Mouse (Mus musculus): Measurements from ENCODE around the gene Dpm3.

The Dpm3 gene

DNA sequence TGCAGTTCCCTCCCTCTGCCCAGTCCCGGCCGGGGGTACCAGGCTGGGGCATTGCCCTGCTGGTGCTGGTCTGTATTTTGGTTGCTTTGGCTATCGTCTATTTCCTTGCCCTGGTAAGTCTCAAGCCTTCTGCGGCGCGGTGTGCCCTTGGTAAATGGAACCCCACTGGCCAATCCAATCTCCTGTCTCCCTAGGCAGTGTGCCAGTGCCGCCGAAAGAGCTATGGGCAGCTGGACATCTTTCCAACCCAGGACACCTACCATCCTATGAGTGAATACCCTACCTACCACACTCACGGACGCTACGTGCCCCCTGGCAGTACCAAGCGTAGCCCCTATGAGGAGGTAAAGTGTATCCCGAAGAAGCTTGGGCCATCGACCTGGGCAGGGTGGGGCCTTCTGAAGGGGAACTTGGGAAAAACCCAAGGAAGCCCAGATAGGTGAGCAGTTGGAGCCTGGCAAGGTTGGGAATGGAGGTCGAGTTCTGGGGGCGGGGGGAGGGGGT lies 27.3 kb upstream of the Dpm3 start:
- DNase-seq (ENCODE audit: low read depth) = no peak

DNA sequence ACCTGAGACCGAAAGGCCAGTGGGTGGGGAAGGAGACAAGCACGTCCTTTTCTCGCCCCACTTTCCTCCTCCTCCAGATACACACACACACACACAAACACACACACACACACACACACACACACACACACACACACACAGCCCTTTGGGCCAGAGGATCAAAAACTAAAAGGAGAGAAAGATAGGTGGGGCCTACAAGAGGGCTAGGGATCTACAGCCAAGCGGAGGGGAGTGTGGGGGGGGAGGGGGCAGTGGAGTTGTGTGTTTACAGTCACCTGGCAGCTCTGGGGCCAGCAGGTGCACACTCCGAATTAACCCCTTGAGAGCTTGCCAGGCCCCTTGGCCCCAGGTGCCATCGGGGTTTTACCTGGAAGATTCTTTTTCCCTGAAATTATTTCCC lies 26.5 kb upstream of the Dpm3 start:
- no peak for DNase-seq (ENCODE audit: low read depth)

DNA sequence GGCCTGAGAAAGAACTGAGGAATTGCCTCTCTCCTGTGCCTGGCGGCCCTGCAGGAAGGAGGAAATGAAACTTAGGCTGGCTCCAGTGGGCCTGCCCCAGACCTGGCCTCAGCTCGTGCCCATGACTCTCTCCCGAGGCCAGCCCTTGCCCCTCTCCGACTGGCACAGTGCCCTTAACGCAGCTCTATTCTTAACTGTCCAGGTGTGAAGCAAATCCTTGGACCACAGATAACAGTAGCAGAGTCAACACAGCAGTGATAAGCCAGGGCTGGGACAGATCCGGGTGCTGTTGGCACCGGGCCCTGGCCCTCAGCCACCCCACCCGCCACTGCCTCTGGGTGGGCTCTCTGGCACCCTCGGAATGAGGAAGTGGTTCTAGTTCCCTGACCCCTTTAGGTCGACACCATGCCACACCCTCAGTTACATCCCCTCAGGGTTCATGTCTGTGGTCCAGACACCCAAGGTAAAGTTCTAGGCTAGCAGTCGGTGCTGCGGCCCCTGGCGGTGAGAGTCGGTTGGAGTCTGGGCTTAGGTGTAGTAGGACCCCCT lies 25.5 kb upstream of the Dpm3 start:
- DNase-seq (ENCODE audit: low read depth) = no peak

DNA sequence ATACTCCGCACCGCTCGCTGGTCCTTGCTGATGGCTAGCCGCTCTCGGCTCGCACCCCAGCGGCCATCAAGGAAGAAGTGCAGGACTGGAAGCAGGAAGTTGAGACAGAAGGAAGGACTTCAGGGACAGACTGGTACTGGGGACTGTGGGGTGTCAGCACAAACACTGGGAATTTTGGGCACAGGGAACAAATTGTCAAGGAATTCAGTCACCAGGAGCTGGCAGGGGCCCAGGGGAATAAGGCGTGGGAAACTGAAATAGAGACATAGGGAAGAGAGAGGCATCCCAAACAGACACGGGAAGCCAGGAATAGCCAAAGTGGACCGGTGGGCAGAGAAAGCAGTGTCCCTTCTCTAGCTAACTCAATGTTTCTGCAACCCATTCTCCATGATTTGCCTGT lies 22.6 kb upstream of the Dpm3 start:
- no peak for DNase-seq (ENCODE audit: low read depth)

DNA sequence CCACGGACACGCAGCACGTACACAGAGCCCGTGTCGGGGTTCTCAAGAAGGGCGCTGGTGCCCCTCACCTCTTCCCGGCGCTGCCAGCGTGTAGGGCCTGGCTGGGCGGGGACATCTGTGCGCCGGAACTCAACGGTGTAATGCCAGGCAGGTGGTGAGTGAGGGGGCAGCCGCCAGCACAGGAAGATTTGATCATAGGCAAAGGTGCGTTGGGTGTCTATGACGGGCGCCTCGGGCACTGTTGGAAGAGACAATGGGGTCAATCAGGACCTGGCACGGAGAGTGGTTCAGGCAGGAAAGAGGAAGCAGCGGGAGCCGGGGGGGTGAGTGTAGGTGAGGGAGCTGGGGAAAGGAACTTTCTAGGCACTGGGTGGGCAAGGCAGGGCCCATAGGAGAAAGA lies 21.5 kb upstream of the Dpm3 start:
- DNase-seq (ENCODE audit: low read depth) = no peak

DNA sequence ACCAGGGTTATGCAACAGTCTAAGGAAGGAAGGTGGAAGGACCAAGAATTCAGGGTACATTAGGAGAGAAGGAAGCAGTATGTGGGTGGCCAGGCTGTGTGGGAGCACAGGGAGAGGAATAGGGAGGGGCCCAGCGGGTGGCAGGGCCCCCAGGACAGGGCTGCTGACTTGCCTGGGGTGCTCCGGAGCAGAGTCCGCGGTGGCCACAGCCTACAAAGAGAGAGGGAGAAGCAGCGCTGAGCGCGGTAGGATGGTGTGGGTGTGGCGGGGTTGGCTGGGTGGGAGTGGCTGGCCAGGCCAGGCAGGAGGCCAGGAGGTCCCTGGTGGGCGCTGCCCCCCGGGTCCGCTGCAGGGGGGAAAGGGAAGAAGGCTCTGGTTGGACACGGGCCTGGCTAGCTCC lies 20.7 kb upstream of the Dpm3 start:
- no peak for DNase-seq (ENCODE audit: low read depth)

DNA sequence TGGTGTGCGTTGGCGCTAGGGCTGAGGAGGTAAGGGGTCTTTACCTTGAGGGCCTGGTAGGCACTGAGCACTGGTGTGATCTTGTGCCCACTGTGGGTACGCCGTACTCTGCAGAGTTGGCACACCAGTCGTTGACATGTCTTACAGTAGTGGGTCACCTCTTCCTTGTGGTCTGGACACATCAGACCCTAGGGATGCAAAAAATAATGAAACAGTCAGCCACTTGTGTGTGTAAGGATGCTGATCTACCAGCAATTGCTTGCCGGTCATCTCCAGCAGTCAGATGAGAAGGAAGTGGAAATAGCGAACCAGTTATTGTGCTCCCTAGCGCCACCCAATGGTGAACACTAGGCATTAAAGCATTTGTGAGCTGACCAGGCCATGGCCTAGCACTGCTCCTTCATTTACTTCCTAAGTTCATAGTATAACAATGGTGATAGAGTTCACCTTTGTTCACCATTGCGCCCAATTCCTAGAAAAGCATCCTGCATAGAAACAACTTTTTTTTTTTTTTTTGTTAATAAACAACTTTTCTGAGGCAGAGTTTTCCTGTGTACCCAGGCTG lies 16.7 kb upstream of the Dpm3 start:
- peak; percentile 71 for DNase-seq (ENCODE audit: low read depth)

DNA sequence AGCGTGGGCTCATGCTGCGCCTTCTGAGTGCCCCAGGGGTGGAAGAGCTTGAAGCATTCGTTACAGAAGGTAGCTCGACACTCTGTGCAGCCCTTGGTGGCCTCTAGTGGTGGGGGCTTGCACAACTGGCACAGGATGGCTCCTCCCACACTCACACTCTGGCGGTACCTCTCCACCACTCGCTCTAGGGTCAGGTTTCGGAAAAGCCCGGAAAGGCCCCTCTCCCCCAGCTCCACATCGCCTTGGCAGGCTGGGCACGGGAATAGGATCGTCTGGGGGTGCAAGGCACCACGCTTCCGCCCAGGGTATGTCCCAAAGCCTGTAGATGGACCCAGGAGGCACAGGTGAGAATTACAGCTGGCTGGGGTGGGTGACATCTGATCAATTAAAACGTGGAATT lies 15.5 kb upstream of the Dpm3 start:
- DNase-seq (ENCODE audit: low read depth) = no peak

DNA sequence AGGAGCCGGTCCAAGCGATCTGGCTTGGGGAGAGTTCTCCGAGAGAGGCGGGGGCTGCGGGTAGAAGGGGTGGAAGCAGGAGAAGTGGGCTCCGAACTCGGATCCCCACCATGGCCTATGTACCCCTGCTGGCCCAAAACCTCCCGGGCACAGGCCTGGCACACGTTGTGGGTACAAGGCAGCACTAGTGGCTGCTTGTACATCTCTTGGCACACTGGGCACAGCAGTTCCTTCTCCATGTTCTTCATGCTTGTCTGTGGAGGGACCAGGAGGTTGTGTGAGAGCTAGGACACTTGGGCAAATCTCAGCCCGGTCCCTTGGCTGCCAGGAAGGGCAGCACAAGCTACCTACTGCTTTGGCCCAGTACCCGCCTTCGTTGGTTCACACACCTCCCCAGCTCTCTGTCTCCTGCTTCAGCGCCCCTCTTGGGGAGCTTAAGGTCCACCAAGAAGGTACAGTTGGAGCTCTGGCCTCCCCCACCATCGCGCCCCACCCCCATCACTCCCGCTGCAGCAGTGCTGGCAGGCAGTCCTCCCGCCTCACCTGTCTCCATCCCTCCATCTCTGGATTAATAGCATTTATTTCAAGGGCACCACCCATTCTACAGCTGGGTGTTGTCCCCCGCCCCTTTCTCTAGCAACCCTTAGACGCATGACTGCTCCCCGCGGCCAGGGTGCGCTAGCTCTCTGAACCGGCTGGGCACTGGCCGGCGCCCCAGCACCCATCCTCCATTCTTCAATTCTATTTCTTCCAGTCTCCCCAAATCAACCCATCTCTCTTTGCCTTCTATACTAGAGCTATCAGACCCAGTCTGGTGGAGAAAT lies 14.8 kb upstream of the Dpm3 start:
- DNase-seq (ENCODE audit: low read depth) = no peak

DNA sequence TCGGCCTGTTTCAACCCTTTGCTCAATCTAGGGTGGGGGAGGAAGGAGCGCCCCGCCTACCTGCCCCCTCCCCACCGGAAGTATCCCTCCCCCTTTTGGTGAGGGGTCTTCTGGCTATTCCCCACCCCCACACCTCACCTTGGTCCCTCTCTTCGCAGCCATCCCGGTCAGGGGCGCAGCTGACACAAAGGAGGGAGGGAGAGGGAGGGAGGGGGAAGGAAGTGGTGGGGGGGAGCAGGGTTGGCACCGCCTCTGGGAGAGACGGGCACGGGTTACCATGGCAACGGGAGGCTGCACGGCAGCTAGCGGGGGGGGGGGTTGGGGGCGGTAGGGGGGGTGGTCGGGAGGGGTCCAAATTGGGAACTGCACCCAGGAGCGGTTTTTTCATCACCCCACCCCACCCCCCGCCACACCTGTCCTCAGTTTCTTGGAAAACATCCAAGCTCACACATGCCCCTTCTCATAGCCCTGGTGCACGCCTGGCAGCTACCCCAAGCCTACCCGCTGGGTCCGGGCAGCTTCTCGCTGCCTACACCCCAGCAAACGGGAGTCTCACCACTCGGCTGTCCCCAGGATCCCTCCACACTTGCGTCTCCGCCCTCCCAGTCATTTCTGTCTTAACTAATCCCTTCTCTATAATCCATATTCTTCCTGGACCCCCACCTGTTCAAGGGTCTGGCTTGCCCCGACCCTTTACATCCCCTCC lies 14.0 kb upstream of the Dpm3 start:
- DNase-seq (ENCODE audit: low read depth) = no peak

DNA sequence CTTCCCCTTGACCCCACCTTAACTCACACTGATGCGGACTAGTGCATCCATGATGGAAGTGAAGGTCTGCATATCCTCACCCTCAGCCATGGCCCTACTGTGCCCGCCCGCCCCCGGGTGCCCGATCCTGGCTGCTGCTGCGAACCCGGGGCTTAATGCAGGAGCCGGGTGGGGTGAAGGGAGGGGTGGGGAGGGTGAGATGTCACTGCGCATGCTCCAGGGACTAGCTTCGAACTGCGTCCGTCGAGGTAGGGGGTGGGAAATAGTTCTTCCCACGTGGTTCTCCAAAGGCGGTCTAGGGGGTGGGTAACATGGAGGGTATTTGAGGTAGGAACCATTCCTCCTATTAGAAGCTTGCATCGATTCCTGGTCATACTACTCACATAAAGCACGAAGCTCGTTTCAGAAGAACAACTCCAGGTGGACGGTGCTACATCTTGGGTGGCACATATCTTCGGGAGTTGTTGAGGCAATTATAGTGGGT lies 13.4 kb upstream of the Dpm3 start, which contains the start of gene Krtcap2:
Gene Krtcap2, plus strand, starts transcription at position 279 of the 484 bp plus-strand sequence.
- no peak for DNase-seq (ENCODE audit: low read depth)

DNA sequence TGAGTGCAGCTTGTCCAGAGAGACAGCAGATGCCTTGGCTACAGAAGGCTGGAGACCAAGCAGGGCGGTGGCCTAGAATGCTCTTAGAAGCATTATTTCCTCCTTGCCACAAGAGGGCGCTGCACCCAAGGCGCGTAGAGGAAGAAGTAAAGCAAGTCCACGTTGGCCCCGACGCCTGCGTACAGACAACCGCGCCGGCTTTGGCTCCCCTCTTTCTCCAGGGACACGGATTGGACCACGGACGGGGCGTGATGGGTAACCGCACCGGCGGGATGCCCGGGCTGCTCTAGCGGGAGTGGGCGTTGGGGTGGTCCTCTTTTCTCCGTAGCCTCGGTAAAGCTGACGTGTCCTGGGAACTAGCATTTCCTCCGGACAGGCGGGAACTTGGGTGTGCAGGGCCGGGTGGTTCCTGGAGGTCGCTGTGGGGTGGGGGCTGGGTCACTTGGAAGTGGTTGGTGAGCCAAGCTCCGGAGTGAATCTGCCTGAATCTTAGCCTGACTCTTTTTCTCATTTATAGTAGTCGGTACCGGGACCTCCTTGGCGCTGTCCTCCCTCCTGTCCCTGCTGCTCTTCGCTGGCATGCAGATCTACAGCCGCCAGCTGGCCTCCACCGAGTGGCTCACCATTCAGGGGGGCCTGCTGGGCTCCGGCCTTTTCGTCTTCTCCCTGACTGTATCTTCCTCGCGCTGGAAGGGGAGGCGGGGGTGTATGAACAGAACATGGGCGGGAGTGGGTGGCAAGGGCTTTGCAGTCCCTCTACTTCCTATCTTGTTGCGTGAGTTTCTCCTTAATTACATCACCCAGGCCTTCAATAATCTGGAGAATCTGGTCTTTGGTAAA lies 12.7 kb upstream of the Dpm3 start, which contains the start of gene Trim46:
Gene Trim46, minus strand, starts transcription at position 49 of the 840 bp plus-strand sequence.
- peak; percentile 89 for DNase-seq (ENCODE audit: low read depth)

DNA sequence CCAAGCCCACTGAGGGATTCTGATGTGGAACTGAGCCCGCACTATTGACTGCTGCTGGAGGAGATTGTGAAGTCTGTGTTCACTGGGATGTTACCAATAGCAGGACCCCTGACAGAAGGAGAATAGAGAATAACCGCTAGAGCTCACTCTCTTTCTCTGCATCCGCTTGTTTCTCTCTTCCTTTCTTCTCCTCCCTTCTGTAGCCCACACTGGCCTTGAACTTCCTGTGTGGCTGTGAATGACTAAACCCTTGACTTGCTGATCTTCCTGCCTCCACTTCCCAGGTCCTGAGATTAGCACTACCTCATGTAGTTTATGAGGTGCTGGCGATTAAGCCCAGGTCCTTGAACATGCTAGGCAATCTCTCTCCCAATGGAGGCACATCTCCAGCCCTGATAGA lies 11.7 kb upstream of the Dpm3 start:
- no peak for DNase-seq (ENCODE audit: low read depth)

DNA sequence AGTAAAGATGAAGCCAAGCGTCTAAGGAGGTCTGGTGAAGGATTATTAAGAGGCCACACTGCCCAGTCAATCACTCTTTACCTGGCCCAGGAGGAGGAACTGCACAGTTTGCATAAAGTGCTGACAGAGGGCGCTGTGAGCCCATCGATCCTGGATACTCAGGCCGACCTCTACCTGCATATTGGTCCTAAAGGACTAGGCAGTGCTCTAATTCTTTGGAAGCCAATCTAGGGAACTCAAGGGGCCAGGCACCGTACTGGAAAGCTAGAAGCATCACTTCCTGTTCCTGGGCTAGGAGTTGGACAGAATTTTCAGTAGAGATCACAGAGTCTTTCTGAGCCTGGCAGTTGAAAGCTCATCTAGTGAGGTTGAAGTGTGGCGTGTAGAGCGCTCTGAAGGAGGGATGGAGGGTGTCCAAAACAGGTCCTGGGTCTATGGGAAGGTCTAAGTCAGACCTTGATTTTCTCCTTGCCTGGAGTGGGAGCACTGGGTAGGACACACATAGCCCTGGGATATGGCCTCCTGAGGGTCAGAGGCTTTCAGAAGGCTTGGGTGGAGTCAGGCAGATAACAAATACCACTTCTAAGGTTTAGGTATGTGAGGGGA lies 8.6 kb upstream of the Dpm3 start:
- DNase-seq (ENCODE audit: low read depth) = no peak

DNA sequence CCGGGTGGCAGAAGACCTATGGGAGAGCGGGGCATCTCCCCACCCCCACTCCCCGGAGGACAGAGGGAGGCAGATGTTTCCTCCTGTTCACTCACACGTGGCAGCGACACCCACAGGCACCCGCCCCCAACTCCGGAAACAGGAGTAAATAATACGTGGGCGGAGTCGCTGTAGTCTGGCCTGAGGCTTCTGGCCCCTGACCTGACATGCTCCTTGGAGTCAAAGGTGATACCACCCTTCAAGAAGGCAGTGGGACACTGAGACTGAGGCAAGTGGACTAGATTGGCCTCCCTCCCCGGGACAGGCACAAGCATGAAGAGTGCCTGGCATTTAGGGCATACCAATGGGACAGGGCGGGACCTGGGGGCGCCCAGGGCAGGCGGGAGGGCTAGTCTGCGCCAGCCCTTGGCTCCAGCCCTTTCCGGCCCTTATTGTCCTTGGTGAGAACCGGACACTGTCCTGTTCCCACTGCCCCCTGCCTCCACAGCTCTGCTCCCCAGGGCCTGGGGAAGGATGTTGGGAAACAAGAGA lies 7.7 kb upstream of the Dpm3 start:
- no peak for DNase-seq (ENCODE audit: low read depth)

DNA sequence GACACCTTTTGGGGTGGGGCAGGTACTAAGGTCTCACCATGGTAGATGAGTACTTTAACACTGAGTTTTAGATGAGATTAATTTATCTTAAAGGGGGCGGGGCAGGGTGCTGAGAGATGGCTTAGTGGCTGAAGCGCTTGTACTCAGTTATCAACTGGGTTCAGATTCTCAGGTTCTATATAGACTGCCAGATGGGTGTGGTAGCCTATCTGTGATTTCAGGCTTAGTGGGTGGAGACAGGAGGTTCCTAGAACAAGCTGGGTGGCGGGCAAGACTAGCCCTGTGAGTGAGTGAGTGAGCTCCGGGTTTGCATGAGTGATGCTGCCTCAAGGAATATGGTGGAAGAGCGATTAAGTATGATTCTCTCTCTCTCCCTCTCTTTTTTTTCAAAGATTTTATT lies 4.2 kb upstream of the Dpm3 start:
- DNase-seq (ENCODE audit: low read depth) = no peak

DNA sequence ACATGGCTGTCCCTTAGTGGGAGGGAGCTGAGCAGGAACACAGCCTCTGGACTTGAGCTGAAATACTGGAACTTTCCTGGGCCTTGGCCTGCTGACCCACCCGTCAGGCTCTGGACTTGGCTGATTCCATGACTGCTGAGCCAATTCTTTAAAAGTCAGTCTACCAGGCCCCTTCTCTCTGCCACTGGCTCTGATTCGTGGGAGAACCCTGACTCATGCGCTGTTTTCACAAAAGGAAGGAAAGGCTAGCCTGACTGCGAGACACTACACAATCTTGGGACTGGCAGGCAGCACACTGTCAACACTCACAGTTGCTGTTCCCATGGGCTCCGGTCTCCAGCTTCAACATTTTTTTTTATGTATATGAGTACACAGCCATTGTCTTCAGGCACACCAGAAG lies 3.0 kb upstream of the Dpm3 start:
- DNase-seq (ENCODE audit: low read depth) = no peak

DNA sequence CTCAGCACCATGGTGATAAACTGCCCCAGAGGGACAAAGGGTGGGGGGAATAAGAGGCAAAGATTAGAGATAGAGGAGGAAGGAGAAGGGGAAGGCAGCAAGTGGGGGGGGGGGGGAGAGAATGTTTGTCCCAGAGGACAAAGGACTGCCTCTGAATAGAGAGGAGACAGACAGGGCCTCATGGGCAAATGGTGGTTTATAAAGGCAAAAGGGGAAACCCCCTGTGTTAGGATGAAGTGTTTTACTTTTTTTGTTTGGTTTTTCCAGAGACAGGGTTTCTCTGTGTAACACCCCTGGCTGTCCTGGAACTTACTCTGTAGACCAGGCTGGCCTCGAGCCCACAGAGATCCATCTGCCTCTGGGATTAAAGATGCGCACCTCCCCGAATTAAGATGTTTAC lies 1.1 kb downstream of the Dpm3 start:
- no peak for DNase-seq (ENCODE audit: low read depth)

DNA sequence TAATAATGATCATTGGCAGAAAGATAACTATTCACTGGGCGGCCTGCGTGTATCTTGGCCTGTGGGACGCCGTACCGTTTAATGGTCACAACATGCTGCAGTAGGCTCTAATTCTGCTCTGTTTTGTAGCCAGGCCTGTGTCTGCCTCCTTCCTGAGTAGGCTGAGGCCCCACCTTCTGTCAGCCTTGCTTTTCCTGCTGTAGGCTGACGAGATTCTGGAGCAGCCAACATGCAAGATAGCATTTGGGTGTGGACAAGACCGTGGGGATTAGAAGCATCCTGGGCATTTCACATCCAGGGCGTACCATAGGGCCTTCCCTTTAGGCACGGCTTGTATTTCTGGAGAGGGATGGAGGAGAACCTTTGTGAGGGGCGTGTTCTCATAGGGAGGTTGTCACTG lies 3.3 kb downstream of the Dpm3 start:
- no peak for DNase-seq (ENCODE audit: low read depth)

DNA sequence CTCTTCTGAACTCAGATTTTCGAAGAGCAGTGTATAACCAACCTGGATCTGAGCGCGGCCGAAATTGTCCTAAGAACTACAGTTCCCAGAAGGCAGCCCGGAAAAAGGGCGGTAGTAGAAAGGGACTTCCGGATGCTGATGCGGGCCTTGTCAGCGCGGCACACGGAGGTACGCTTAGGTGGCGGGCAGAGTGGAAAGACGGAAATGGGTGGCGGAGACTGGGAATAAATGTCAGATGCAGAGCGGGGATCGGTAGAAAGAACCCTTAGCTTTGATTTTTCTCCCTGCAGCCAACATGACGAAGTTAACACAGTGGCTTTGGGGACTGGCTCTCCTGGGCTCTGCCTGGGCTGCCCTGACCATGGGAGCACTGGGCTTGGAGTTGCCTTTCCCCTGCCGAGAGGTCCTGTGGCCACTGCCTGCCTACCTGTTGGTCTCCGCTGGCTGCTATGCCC lies 7.3 kb downstream of the Dpm3 start:
- DNase-seq (ENCODE audit: low read depth) = peak; percentile 66

DNA sequence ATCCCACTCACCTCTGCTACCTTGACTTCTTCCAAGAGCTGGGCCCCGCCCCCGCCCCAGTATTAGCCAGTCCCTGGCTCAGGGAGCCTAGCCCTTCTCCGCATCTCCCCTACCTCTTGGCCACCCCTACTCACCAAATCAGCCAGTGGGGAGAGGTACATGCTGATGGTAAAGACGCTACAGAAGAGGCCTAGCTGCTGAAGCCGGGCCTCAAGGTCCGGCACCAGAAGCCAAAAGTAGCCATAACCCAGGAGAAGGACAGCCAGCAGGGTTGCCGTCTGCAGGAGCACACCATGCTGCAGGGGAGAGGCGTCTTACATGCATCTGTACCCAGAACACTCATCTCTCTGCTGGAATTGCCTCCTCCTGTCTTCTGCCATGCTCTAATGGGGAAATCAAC lies 9.8 kb downstream of the Dpm3 start:
- no peak for DNase-seq (ENCODE audit: low read depth)
